Mouse (Mus musculus) layer of hippocampus, adult 9-11 months (tissue): Measurements from ENCODE around the gene Eva1c.

Source experiments
- DNase-seq: peaks from one replicate; pipeline ENCODE4 v3.0.0; 2022

Eva1c gene

DNA sequence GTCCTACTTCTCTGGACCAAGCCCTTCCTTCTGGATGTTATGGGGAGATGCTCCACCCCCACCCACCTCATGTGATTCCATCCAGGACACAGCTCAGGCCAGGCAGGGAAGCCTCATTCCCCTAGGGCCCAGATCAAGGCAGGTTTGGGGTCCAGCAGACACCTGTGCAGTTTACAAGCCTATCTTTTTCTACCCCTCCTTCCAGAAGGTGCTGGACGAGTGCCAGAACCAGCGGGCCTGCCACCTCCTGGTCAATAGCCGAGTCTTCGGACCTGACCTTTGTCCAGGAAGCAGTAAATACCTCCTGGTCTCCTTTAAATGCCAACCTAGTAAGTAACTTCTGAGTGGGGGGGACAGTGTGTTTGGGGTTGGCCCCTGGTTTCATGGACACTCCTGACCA, 42.8 kb downstream of the Eva1c start:
- no peak for DNase-seq

GRCm38 (mm10) chr16:90872936-90873335, 46.4 kb downstream of the Eva1c start:
- no peak for DNase-seq

DNA sequence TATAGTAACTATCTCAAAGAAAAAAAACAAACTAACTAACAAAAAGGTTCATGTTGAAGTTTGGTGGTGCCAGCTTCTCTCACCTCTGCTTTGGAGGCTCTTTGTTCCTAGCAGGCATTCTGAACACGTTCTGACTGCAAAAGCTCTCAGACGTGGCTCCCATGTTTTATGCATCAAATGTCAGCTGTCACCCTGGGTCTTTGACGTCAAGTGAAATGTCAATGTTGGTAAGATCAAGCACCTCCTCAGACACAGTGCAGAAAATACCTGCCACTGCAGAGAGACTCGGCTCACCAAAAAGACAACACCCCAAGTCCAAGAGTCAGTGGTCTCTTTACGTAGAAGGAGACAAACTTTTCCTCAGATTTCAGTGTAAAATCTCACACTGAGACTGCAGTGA, 48.0 kb downstream of the Eva1c start:
- DNase-seq, result no peak

GRCm38 (mm10) chr16:90878135-90878860, 51.8 kb downstream of the Eva1c start:
- no peak for DNase-seq

- DNase-seq, result no peak
Measured at GRCm38 (mm10) chr16:90882501-90882977, 56.0 kb downstream of the Eva1c start.

DNA sequence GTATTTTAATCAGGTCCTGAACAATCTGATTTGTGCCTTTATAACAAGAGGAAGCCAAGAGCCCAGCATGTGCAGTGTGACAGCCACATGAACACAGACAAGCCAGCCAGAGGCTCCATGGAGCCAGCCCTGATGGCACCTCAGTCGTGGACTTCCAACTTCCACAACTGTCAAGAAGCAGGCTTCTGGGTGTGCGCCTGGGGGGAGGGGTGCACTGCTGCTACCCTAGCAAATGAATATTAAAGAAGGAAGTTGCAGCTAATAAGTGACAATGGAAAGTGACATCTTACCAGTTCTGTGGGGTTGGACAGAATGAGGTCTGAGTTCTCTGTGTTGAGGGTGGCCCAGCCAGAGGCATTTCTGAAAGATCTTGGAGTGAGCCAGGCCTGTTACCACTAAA, 58.8 kb downstream of the Eva1c start:
- no peak for DNase-seq

- DNase-seq, result no peak
Measured at GRCm38 (mm10) chr16:90885781-90886565, 59.5 kb downstream of the Eva1c start.

- DNase-seq, result no peak
Measured at GRCm38 (mm10) chr16:90890683-90891082, 64.2 kb downstream of the Eva1c start.

DNA sequence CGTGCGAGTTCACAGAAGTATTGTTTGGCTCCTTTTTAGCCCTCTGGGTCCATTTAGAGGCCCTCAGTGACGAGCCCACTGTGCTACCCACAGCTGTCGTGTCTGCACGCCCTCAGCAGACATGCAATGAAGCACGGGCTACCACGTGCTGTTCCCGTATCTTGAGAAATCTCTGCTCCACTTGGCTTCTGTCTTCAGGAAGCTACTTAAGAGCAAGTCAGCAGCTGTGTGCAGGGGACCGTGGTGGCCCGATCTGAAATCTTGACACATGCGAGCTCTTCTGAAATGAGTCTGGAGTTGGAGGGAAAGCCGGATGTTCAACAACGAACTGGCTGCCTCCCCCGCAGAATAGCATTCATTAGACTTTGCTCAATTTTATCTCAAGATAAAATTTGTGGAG, 65.1 kb downstream of the Eva1c start:
- DNase-seq, result no peak

DNA sequence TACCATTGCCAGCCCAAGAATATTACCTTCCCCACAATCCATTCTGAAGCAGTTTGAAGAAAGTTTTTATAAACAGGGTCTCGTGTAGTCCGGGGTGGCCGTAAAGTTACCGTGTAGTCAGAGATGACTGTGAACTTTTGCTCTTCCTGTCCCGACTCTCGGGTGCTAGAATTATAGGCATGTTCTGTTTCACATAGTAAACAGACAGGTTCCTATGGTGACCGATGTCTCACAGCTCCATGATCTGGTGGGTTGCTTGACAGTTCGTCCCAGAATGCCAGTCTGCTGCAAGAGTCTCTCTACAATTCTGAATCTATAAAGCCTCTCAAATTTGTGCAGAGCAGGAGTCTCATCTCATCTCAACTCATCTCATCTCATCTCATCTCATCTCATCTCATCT, 65.6 kb downstream of the Eva1c start:
- peak; percentile 23 for DNase-seq

DNA sequence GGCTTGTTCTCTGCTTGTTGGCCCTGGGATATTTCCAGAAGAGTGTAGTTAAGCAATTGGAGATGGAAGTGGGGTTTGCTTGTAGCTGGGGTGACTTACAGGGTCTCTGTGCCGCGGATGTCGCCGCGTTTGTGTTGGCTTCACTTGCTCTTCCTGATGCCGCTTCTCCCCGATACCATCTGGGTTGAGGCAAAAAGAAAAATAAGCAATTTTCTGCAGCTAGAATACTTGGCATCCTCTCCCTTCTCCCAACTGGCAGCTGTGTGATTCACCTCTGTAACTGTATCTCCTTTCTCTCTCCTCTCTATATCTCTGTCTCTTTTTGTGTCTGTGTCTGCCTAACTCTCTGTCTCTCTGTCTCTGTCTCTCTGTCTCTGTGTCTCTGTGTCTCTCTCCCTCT, 66.5 kb downstream of the Eva1c start:
- DNase-seq, result no peak

DNA sequence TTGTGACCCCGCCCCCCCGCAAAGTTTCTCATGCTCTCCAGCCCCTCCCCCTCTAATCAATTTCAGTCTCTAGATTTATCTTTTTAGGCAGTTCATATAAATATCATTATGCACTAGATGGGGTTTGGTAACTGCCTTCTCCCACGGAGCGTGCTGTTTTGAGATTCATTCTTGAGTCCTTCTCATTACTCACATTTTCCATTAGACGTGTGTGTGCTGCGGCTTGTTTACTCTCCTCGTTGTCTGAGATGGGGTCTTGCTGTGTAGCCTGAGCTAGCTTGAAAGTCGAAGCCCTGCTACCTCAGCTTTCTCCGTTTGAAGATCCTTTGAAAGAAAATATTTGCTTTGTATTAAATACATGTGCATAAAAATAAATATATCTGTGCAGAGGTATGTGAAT, 67.3 kb downstream of the Eva1c start:
- no peak for DNase-seq

DNA sequence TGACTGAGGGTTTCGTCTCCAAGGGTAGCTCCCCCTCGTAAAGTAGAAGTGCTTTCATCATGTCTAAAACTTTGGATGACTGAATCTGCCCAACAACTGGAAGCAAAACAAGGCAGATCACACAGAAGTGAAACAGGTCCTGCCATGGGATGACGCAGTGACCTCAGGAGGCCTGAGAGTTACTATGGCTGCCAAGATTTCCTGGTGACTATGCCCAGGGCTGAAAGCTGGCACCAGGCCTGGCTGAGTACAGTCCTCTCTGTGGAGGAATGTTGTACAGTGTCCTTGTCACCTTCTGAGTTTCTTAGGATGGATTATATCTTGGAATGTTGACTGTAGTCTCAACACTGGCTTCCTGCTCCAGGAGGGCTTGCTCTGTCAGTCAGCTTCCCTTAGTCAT, 71.1 kb downstream of the Eva1c start:
- DNase-seq, result no peak

DNA sequence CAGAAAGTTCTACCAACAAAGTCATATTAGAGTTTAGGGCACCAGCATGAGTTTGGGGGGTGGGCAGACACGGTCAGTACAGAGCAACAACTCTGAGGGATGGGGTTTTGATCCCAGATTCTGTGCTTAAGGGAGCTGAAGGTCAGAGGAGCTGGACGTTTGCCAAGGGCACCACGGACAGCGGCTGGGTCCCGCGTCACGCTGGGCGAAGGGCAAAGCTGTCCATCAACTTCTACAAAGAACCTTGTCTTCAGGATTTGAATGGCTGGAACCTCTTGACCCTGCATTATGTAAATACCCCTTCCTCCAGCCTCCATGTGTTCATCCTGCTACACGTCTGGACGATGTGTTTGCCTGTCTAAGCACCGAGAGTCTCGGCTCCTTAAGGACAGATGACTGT, 73.0 kb downstream of the Eva1c start:
- DNase-seq, result no peak

DNA sequence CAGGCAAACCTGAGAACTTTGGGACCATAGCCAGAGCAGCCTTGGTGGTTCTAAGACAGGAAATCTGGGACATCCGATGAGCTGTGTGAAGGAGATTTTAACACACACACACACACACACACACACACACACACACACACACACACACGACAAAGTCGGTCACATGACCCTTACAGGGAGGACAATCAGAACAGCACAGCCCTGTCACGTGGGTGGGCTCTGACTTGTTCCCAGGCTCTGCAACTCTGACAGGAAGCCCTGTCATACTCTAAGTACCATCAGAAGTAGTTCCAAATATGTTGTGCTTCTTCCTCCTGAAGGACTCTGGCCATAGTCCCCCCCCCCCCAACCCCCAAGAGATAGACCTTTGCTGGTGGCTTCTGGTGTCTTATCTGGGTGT, 74.8 kb downstream of the Eva1c start:
- no peak for DNase-seq

- no peak for DNase-seq
Measured at GRCm38 (mm10) chr16:90903300-90903699, 76.8 kb downstream of the Eva1c start.

- DNase-seq, result no peak
Measured at GRCm38 (mm10) chr16:90907250-90907649, 80.7 kb downstream of the Eva1c start.

- DNase-seq, result no peak
Measured at GRCm38 (mm10) chr16:90910855-90911533, 84.5 kb downstream of the Eva1c start.

DNA sequence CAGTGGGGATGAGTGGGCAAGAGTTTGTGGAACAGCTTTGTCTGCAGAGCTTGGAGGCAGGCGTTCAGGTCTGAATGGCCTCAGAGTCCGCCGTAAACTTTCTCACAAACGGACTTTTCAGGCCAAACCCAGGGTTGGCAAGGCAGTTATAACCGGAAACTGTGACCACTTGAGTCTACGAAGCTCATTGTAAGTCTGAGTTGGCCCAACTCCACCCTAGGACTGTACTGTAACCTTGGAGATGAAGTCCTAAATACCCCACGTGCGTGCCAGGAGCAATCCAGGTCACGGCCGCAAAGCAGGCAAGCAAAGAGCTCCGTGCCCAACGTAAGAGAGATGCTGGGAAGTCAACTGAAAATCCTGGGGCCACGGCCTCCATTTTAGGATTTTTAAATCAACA, 85.2 kb downstream of the Eva1c start:
- no peak for DNase-seq

- no peak for DNase-seq
Measured at GRCm38 (mm10) chr16:90916040-90916481, 89.5 kb downstream of the Eva1c start.

DNA sequence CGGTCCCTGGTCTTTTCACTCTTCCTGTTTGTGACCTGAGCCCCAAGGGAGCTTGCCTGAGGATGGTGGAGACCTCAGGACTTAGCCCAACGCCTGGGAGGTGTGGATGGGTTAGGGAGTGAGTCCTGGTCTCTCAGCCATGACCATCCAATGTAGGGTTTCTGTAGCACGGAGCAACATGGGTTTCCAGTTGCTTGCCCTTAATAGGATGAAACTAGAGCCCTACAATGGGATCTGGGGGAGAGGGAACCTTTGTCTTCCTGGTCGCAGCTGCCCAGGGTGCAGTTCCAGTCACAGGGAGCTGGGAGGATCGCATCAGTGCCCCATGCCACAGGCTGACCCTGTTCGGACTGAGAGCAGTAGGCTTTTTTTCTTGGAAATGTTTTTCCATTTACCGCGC, 90.6 kb downstream of the Eva1c start:
- no peak for DNase-seq

DNA sequence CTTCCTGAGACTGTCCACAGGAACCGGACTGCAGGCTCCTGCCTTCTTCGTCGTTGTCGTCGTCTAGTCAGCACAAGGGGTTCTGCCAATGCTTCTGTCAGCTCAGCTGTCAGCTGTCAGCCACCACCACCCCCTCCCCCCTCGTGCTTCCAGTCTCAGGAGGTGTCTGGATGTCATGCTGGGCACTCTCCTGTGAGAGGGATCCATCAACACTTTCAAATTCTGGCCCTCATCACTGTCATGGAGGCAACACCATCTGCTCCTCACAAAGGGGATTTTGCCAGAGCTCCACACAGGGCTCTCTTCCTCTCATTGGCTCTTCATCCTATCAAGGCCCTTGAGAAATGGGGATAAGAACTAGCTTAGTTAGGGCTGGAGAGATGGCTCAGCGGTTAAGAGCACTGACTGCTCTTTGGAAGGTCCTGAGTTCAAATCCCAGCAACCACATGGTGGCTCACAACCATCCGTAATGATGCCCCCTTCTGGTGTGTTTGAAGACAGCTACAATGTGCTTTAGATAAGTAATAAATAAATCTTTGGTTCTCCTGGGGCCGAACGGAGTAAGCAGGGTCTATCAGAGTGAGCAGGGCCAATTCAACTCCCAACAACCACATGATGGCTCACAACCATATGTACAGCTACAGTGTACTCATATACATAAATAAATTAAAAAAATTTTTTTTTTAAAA, 95.1 kb downstream of the Eva1c start:
- peak; percentile 45 for DNase-seq
